Mouse (Mus musculus) kidney, adult 2 months (tissue): ENCODE results near the gene Mreg. TPM values are rescaled to one million over a fixed set of nuclear protein-coding genes. Genes with fewer than 3 reads are reported as not detected.

ENCODE experiments used
- DNase-seq: peaks from one replicate; pipeline ENCODE4 v3.0.0; 2021
- H3K27ac ChIP-seq: fragments of 200-500 bp; 2 replicates; pipeline ENCODE4 v1.5.1; 2012; ENCODE audit warnings: low read depth, low read length, control low read depth, inconsistent platforms; ENCODE audit not compliant: insufficient read depth
- H3K27me3 ChIP-seq: fragments of 200-500 bp; replicated peaks from 2 replicates; pipeline ENCODE4 v1.6.1; 2012; ENCODE audit warnings: mild to moderate bottlenecking, moderate library complexity, low read length, inconsistent platforms; ENCODE audit not compliant: control insufficient read depth, insufficient read depth
- H3K36me3 ChIP-seq: fragments of 200-500 bp; 2 replicates; pipeline ENCODE4 v1.6.1; 2012; ENCODE audit warnings: mild to moderate bottlenecking, moderate library complexity, low read length, inconsistent platforms; ENCODE audit not compliant: control insufficient read depth, insufficient read depth
- H3K4me1 ChIP-seq: fragments of 200-500 bp; 2 replicates; pipeline ENCODE4 v1.6.1; 2011; ENCODE audit warnings: low read length; ENCODE audit not compliant: control insufficient read depth, insufficient read depth
- H3K4me3 ChIP-seq: fragments of 200-500 bp; 2 replicates; pipeline ENCODE4 v1.5.1; 2011; ENCODE audit warnings: mild to moderate bottlenecking, low read depth, low read length, control low read depth; ENCODE audit not compliant: insufficient read depth
- CTCF ChIP-seq: fragments of 200-500 bp; conservative IDR thresholded peaks from 2 replicates; pipeline ENCODE4 v1.5.1; 2011; ENCODE audit warnings: low read depth, mild to moderate bottlenecking, control low read depth, low read length, moderate library complexity, mixed read lengths; ENCODE audit not compliant: insufficient read depth, insufficient read length
- POLR2A ChIP-seq: fragments of 200-500 bp; IDR thresholded peaks from one replicate; pipeline ENCODE4 v1.6.1; 2011; ENCODE audit warnings: low read depth, low read length, control low read depth
- WGBS: fragments of 180-500 bp; shearing (Covaris S2); methylation state at CpG from one replicate; pipeline ENCODE4 v1.1.7; 2018; 5-methylcytosine and 5-hydroxymethylcytosine counted together
- polyA plus RNA-seq: library from polyadenylated mRNA; depleted of rRNA; stranded (reverse); fragments of >200 nt; gene quantifications from 2 replicates; pipeline ENCODE4 v1.2.3, GENCODE M21; 2012

Mreg gene
- polyA plus RNA-seq, 1 experiment, result 3.2 TPM

- peaks cover 7% of the 10 kb centered on the region; the same call in 1 of the 2 replicates for H3K4me1 ChIP-seq
- DNase-seq, result no peak
- H3K4me3 ChIP-seq, result no peak overlapping the region
- TF ChIP-seq CTCF (no peak), POLR2A (no peak)
- no peak overlapping the region for H3K27ac ChIP-seq
- H3K27me3 ChIP-seq, result no peaks in the 10 kb centered on the region
- WGBS, result 79% methylated on average over 5 of the region's 5 CpGs
- no peaks in the 10 kb centered on the region for H3K36me3 ChIP-seq
Observed at GRCm38 (mm10) chr1:72186151-72186550, 26.0 kb downstream of the Mreg start.

GRCm38 (mm10) chr1:72183554-72183953, 28.6 kb downstream of the Mreg start:
- H3K36me3 ChIP-seq, result no peaks in the 10 kb centered on the region
- DNase-seq, result no peak
- no peaks in the 10 kb centered on the region for H3K27me3 ChIP-seq
- peaks cover 7% of the 10 kb centered on the region; the same call in 1 of the 2 replicates for H3K4me1 ChIP-seq
- TF ChIP-seq POLR2A, result no peak
- TF ChIP-seq CTCF, result no peak
- no peak overlapping the region for H3K4me3 ChIP-seq
- 66% methylated on average over 6 of the region's 6 CpGs for WGBS
- no peak overlapping the region for H3K27ac ChIP-seq

- H3K27ac ChIP-seq, result no peak overlapping the region
- no peaks in the 10 kb centered on the region for H3K27me3 ChIP-seq
- TF ChIP-seq CTCF, result no peak
- TF ChIP-seq POLR2A, result no peak
- no peaks in the 10 kb centered on the region for H3K36me3 ChIP-seq
- peak; percentile 21 for DNase-seq
- no peak overlapping the region for H3K4me3 ChIP-seq
- 7% methylated on average over 13 of the region's 13 CpGs for WGBS
- peaks cover 7% of the 10 kb centered on the region; the same call in 1 of the 2 replicates for H3K4me1 ChIP-seq
Observed at GRCm38 (mm10) chr1:72182930-72183499, 29.1 kb downstream of the Mreg start.

- Histone ChIP-seq H3K4me3 (no peak overlapping the region), H3K36me3 (no peaks in the 10 kb centered on the region), H3K27me3 (no peaks in the 10 kb centered on the region), H3K4me1 (peaks cover 7% of the 10 kb centered on the region; the same call in 1 of the 2 replicates), H3K27ac (no peak overlapping the region)
- DNase-seq, result no peak
- WGBS, result 89% methylated on average over 7 of the region's 7 CpGs
- TF ChIP-seq CTCF (no peak), POLR2A (no peak)
Observed at GRCm38 (mm10) chr1:72179947-72180346, 32.2 kb downstream of the Mreg start.

- no peaks in the 10 kb centered on the region for H3K36me3 ChIP-seq
- no peaks in the 10 kb centered on the region for H3K27me3 ChIP-seq
- no peak for TF ChIP-seq CTCF
- no peak for TF ChIP-seq POLR2A
- no peak for DNase-seq
- 60% methylated on average over 6 of the region's 6 CpGs for WGBS
- H3K4me1 ChIP-seq, result no peaks in the 10 kb centered on the region
- no peak overlapping the region for H3K4me3 ChIP-seq
- H3K27ac ChIP-seq, result no peak overlapping the region
Observed at GRCm38 (mm10) chr1:72176239-72176638, 35.9 kb downstream of the Mreg start.

- H3K27me3 ChIP-seq, result no peaks in the 10 kb centered on the region
- no peak overlapping the region for H3K27ac ChIP-seq
- TF ChIP-seq POLR2A (no peak), CTCF (no peak)
- WGBS, result 87% methylated on average over 7 of the region's 7 CpGs
- no peak for DNase-seq
- H3K36me3 ChIP-seq, result no peaks in the 10 kb centered on the region
- H3K4me3 ChIP-seq, result no peak overlapping the region
- no peaks in the 10 kb centered on the region for H3K4me1 ChIP-seq
Observed at GRCm38 (mm10) chr1:72174183-72174582, 37.9 kb downstream of the Mreg start.

- H3K4me1 ChIP-seq, result no peaks in the 10 kb centered on the region
- H3K4me3 ChIP-seq, result no peak overlapping the region
- no peak for DNase-seq
- WGBS, result 64% methylated on average over 8 of the region's 8 CpGs
- H3K27ac ChIP-seq, result no peak overlapping the region
- H3K36me3 ChIP-seq, result no peaks in the 10 kb centered on the region
- H3K27me3 ChIP-seq, result no peaks in the 10 kb centered on the region
- no peak for TF ChIP-seq POLR2A
- TF ChIP-seq CTCF, result no peak
Observed at GRCm38 (mm10) chr1:72173402-72174051, 38.6 kb downstream of the Mreg start.
